In the genomic region with DNA sequence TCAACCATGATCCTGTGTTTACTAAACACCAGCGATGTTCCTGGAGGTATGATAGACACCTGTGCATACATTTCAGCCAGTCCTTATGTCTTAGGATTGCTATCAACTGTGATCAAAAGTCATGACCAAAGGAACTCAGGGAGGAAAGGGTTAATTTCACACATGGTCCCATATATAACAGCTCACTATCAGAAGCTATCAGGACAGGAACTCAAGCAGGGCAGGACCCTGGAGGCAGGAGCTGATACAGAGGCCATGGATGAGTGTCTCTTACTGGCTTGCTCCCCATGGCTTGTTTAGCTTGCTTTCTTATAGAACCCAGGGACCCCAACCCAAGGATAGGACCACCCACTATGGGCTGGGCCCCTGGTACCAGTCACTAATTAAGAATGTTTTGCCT, we compare ENCODE assay signal across 15 mouse cellular contexts.
A peak's percentile ranks its signal among the peaks of the same experiment; 100 is the strongest.
DNase-seq lines count a peak whose midpoint lies in the region; ATAC-seq and TF ChIP-seq lines count a peak whose summit lies in the region.
"Had no signal": no experiment of that assay in that cellular context is flagged by ENCODE, and none has a peak within 500 bp of the region (broad histone marks: within the 10 kb centered on the region; RNA-seq: fewer than 3 reads in every experiment).

No protein-coding gene starts in this region.

- no peak for ATAC-seq in heart, embryonic 13.5 days (ENCODE audit: extremely low read depth, insufficient number of reproducible peaks, low FRiP score, low TSS enrichment)
- ATAC-seq in intestine, embryonic 16.5 days: peak; percentile 55
- peak; percentile 47 for ATAC-seq in liver, postnatal 0 days
- no peak for ATAC-seq in forebrain, embryonic 11.5 days (replicated peaks; ENCODE audit: low FRiP score)
- ATAC-seq: forebrain, embryonic 14.5 days had no signal

- no peaks in the 10 kb centered on the region for H3K36me3 ChIP-seq in heart, embryonic 13.5 days
- H3K36me3 ChIP-seq in intestine, embryonic 16.5 days (ENCODE audit: control insufficient read depth, insufficient read depth, low read length): no peaks in the 10 kb centered on the region
- no peaks in the 10 kb centered on the region for H3K36me3 ChIP-seq in liver, postnatal 0 days (replicated peaks; ENCODE audit: insufficient read depth, low read length)
- H3K36me3 ChIP-seq in forebrain, embryonic 11.5 days (ENCODE audit: control insufficient read depth, insufficient read depth, low read length): no peaks in the 10 kb centered on the region
- H3K36me3 ChIP-seq: limb, embryonic 12.5 days had no signal

- TF ChIP-seq EP300 in liver, postnatal 0 days (IDR thresholded peaks at IDR 0.05; ENCODE audit: low read depth): no peak

- H3K4me3 ChIP-seq in heart, embryonic 13.5 days: no peak overlapping the region
- no peak overlapping the region for H3K4me3 ChIP-seq in intestine, embryonic 16.5 days (ENCODE audit: low read length)
- H3K4me3 ChIP-seq in liver, postnatal 0 days (ENCODE audit: low read depth, low read length): no peak overlapping the region
- H3K4me3 ChIP-seq in forebrain, embryonic 11.5 days (ENCODE audit: low read depth, low read length): no peak overlapping the region
- H3K4me3 ChIP-seq: erythroblast, embryonic 14.5 days; limb, embryonic 12.5 days had no signal

- no peak for TF ChIP-seq CTCF in liver, postnatal 0 days (IDR thresholded peaks at IDR 0.05; ENCODE audit: low read depth)

- no peak for DNase-seq in heart, adult 8-10 months (ENCODE audit: low spot score)
- peak; percentile 23 for DNase-seq in c-Kit-positive CD71-positive TER-119-negative erythroid progenitor cells, embryonic 14.5 days (ENCODE audit: low read depth)
- DNase-seq in liver, postnatal 0 days: no peak
- no peak for DNase-seq in layer of hippocampus, adult 18-20 months (ENCODE audit: low spot score in 2 of 2)
- DNase-seq in forebrain, embryonic 11.5 days (ENCODE audit: low spot score): no peak
- DNase-seq: cerebellum, adult 9-10 months; gastrocnemius, postnatal 25 days; right cerebral cortex, postnatal 25 days had no signal

- H3K27me3 ChIP-seq in heart, embryonic 13.5 days (replicated peaks): no peaks in the 10 kb centered on the region
- no peaks in the 10 kb centered on the region for H3K27me3 ChIP-seq in intestine, embryonic 16.5 days (replicated peaks; ENCODE audit: control insufficient read depth, insufficient read depth, low read length)
- H3K27me3 ChIP-seq in liver, postnatal 0 days (ENCODE audit: insufficient read depth, low read length): no peaks in the 10 kb centered on the region
- no peaks in the 10 kb centered on the region for H3K27me3 ChIP-seq in forebrain, embryonic 11.5 days (ENCODE audit: control insufficient read depth, insufficient read depth, low read length)
- H3K27me3 ChIP-seq: CH12.LX; limb, embryonic 12.5 days had no signal

- WGBS in heart, embryonic 13.5 days: 68% methylated on average over 1 of the region's 1 CpGs
- WGBS in intestine, embryonic 16.5 days: 45% methylated on average over 1 of the region's 1 CpGs
- 52% methylated on average over 1 of the region's 1 CpGs for WGBS in liver, postnatal 0 days (ENCODE audit: insufficient replicate concordance)
- 97% methylated on average over 1 of the region's 1 CpGs for WGBS in forebrain, embryonic 11.5 days

- no peak overlapping the region for H3K9ac ChIP-seq in heart, embryonic 13.5 days
- no peak overlapping the region for H3K9ac ChIP-seq in intestine, embryonic 16.5 days (ENCODE audit: low read depth, low read length)
- no peak overlapping the region for H3K9ac ChIP-seq in liver, postnatal 0 days (replicated peaks)
- H3K9ac ChIP-seq in forebrain, embryonic 11.5 days (ENCODE audit: low read length): no peak overlapping the region
- H3K9ac ChIP-seq: limb, embryonic 12.5 days; lung, embryonic 14.5 days had no signal

- no peaks in the 10 kb centered on the region for H3K9me3 ChIP-seq in heart, embryonic 13.5 days
- no peaks in the 10 kb centered on the region for H3K9me3 ChIP-seq in intestine, embryonic 16.5 days (ENCODE audit: control insufficient read depth, low read length)
- no peaks in the 10 kb centered on the region for H3K9me3 ChIP-seq in liver, postnatal 0 days (ENCODE audit: low read length)
- H3K9me3 ChIP-seq in forebrain, embryonic 11.5 days (ENCODE audit: control insufficient read depth, low read length): no peaks in the 10 kb centered on the region
- H3K9me3 ChIP-seq: limb, embryonic 12.5 days had no signal

- H3K4me1 ChIP-seq in heart, embryonic 13.5 days: peaks cover 46% of the 10 kb centered on the region
- H3K4me1 ChIP-seq in intestine, embryonic 16.5 days (ENCODE audit: control insufficient read depth, insufficient read depth, low read length): peaks cover 14% of the 10 kb centered on the region; the same call in 1 of the 2 replicates
- peaks cover 14% of the 10 kb centered on the region for H3K4me1 ChIP-seq in liver, postnatal 0 days (ENCODE audit: insufficient read depth)
- no peaks in the 10 kb centered on the region for H3K4me1 ChIP-seq in forebrain, embryonic 11.5 days (replicated peaks; ENCODE audit: control insufficient read depth, insufficient read depth, low read length)

- H3K27ac ChIP-seq in heart, embryonic 13.5 days (replicated peaks): peak overlapping the region; percentile 30; the same call in 1 of the 2 replicates
- peak overlapping the region; percentile 68 for H3K27ac ChIP-seq in intestine, embryonic 16.5 days (ENCODE audit: low read length)
- peak overlapping the region; percentile 29 for H3K27ac ChIP-seq in liver, postnatal 0 days (ENCODE audit: low read depth)
- H3K27ac ChIP-seq in forebrain, embryonic 11.5 days (ENCODE audit: low read depth, low read length): no peak overlapping the region
- H3K27ac ChIP-seq: limb, embryonic 12.5 days had no signal

- no peak overlapping the region for H3K4me2 ChIP-seq in heart, embryonic 13.5 days
- no peak overlapping the region; the same call in 1 of the 2 replicates for H3K4me2 ChIP-seq in intestine, embryonic 16.5 days (ENCODE audit: low read depth, low read length)
- H3K4me2 ChIP-seq in liver, postnatal 0 days (ENCODE audit: low read depth, low read length): peak overlapping the region; percentile 23; the same call in 1 of the 2 replicates
- H3K4me2 ChIP-seq in forebrain, embryonic 11.5 days (ENCODE audit: low read depth, low read length, severe bottlenecking): no peak overlapping the region
- H3K4me2 ChIP-seq: limb, embryonic 12.5 days; lung, embryonic 14.5 days had no signal

Comparison
In these comparisons a context has a peak if more than half of its experiments do, and no peak if none do; other contexts are left out.
1. ATAC-seq: peak in intestine, embryonic 16.5 days (single experiment) and liver, postnatal 0 days (single experiment); none in heart, embryonic 13.5 days (single experiment) and forebrain, embryonic 11.5 days (single experiment).